Mouse (Mus musculus) mammary gland, adult 2 months (tissue): Measurements from ENCODE around the gene Vmn1r181. TPM values are rescaled to one million over a fixed set of nuclear protein-coding genes. Genes with fewer than 3 reads are reported as not detected.

ENCODE experiments used
- polyA plus RNA-seq: library from polyadenylated mRNA; depleted of rRNA; stranded (reverse); fragments of >200 nt; gene quantifications from 2 replicates; pipeline ENCODE4 v1.2.3, GENCODE M21; 2012; ENCODE audit warnings: low replicate concordance; rRNA removed

The Vmn1r181 gene
- polyA plus RNA-seq = not detected in 2 replicates

DNA sequence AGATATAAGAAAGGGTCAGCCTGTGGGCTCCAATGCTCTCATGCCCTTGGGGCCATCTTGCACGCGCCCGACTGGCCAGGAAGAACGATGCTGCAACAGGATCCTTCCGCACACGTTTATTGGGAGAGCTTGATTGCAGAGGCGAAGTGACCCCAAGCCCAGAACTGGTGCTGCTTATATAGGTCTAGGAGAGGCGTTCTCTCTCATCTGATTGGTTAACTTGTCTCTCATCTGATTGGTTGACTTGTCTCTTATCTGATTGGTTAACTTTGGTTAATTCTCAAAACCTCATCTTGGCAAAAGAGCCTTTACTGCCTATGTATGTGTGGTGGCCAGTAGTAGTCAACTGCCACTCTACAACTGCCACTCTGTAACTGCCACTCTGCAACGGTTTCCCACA lies at the start of gene Vmn1r181:
Vmn1r181 (plus strand) TSS at position 301 of the 400 bp plus-strand sequence.

DNA sequence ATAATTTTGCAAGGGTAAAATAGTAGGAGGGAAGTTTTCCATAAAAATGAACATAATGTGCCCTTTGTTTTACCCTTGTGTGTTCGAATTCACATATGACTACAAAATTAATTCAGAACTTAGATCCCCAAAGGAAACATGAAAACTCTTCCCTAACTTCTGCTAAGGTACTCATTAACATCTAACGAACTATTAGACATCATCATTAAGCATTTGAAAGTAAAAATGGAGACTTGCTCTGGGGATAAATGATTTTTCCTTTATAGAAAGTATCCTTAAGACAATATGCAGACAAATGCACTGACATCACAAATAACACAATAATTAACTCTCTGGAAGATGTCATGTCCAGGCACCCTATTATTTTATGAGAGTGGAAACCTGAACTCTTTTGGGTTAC lies 47.7 kb upstream of the Vmn1r181 start, which contains the start of gene Vmn1r179:
Vmn1r179 (plus strand) TSS at position 301 of the 400 bp plus-strand sequence.

DNA sequence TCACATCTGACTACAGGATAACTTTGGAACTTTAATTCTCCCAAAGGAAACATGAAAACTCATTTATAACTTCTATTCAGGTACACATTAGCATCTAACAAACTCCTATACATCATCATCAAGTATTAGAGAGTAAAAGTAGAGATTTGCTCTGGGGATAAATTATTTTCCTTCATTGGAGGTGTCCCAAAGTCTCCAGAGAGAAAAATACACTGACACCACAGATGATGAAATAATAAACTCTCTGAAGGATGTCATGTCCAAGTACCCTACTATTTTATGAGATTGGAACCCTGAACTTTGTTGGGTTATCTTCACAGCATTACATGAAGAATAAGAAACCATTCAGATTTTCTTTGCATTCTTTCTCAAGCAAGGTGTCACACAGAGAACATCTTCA lies 24.1 kb upstream of the Vmn1r181 start, which contains the start of gene Vmn1r180:
Vmn1r180 (plus strand) TSS at position 301 of the 400 bp plus-strand sequence.

DNA sequence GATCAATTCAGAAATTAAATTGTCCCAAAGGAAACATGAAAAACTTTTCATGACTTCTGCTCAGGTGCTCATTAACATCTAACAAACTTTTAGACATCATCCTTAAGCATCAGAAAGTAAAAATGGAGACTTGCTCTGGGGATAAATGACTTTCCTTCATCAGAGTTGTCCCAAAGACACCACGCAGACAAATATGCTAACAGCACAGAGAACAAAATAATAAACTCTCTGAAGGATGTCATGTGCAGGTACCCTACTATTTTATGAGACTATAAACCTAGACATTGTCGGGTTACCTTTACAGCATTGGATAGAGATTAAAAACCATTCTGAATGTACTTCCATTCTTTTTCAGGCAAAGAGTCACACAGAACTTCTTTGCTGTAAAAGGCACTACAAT lies 27.0 kb downstream of the Vmn1r181 start, which contains the start of gene V1rd19:
V1rd19 (plus strand) TSS at position 301 of the 400 bp plus-strand sequence.

Other genes with a start within 250 kb of the Vmn1r181 start
- gene Vmn1r174, start 222.3 kb upstream of the Vmn1r181 start, polyA plus RNA-seq = not detected in 2 replicates
- not detected in 2 replicates for gene Vmn1r175, start 164.0 kb upstream of the Vmn1r181 start, polyA plus RNA-seq
- gene Vmn1r176, start 137.2 kb upstream of the Vmn1r181 start, polyA plus RNA-seq = not detected in 2 replicates
- gene Vmn1r177, start 108.2 kb upstream of the Vmn1r181 start, polyA plus RNA-seq = not detected in 2 replicates
- not detected in 2 replicates for gene Vmn1r178, start 82.6 kb upstream of the Vmn1r181 start, polyA plus RNA-seq
- not detected in 2 replicates for gene Vmn1r179, start 47.6 kb upstream of the Vmn1r181 start, polyA plus RNA-seq
- not detected in 2 replicates for gene Vmn1r180, start 24.0 kb upstream of the Vmn1r181 start, polyA plus RNA-seq
- gene V1rd19, start 27.1 kb downstream of the Vmn1r181 start, polyA plus RNA-seq = not detected in 2 replicates
- gene Vmn1r183, start 78.6 kb downstream of the Vmn1r181 start, polyA plus RNA-seq = not detected in 2 replicates
- gene Zfp180, start 107.3 kb downstream of the Vmn1r181 start, polyA plus RNA-seq = 10.7 and 14.6 TPM in 2 replicates
- 1.1 and 2.0 TPM in 2 replicates for gene Zfp112, start 137.7 kb downstream of the Vmn1r181 start, polyA plus RNA-seq
- 7.0 and 8.8 TPM in 2 replicates for gene Zfp235, start 159.6 kb downstream of the Vmn1r181 start, polyA plus RNA-seq
- 0.39 and 0.66 TPM in 2 replicates for gene Zfp114, start 200.4 kb downstream of the Vmn1r181 start, polyA plus RNA-seq
- gene Zfp111, start 236.8 kb downstream of the Vmn1r181 start, polyA plus RNA-seq = 1.3 and 2.8 TPM in 2 replicates